In the genomic region with DNA sequence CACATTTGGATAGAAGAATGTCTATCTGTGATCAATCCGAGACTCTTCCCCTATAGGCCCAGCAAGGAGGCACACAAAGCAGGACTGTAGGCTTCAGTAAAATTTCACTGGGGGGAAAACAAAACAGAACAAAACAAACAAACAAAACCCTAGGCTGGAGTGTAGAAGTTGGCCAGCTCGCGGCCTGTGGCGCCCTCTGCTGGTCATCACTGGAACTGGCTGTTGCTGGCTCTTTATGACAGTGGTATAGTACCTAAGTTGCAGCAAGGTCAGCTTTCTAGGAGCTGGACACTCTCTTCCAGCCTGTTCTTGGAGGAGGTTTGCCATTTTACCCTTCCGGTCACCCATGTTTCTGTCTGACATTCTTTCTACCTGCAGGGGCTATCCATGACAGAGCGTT, we compare ENCODE assay signal across 1 mouse cellular context.
TF ChIP-seq lines count a peak whose summit lies in the region.

No protein-coding gene starts in this region.

TF ChIP-seq in CH12.LX, 34 proteins besides CTCF, POLR2A, EP300 and RAD21 (continued from another document):
- TF ChIP-seq ZNF384 (IDR thresholded peaks at IDR 0.05; ENCODE audit: low read depth, low read length) (no peak), ZKSCAN1 (IDR thresholded peaks at IDR 0.05; ENCODE audit: borderline replicate concordance, low read depth, low read length) (no peak), MAZ (IDR thresholded peaks at IDR 0.05; ENCODE audit: low read depth, low read length) (0 out of 2 replicates have a peak, but pooled peaks have one; percentile 49), SMC3 (IDR thresholded peaks at IDR 0.05; ENCODE audit: low read depth, low read length) (peak; percentile 96), NRF1 (IDR thresholded peaks at IDR 0.05; ENCODE audit: low read depth, low read length) (0 out of 2 replicates have a peak, but pooled peaks have one; percentile 27), E2F4 (IDR thresholded peaks at IDR 0.05; ENCODE audit: insufficient replicate concordance, low read depth, low read length) (no peak), ELF1 (IDR thresholded peaks at IDR 0.05; ENCODE audit: low read depth, low read length) (no peak), UBTF (IDR thresholded peaks at IDR 0.05; ENCODE audit: low read depth, low read length) (no peak)
